Mouse (Mus musculus) thymus, postnatal 0 days (tissue): Measurements from ENCODE around the gene Olfr328. TPM values are rescaled to one million over a fixed set of nuclear protein-coding genes. Genes with fewer than 3 reads are reported as not detected.
A peak's percentile ranks its signal among the peaks of the same experiment; 100 is the strongest.
"Not testable (repeated sequence)": the region's sequence is repeated elsewhere in the genome, so short reads cannot be mapped to it uniquely, and the experiment has no call there.

Experiments used
- DNase-seq: peaks from one replicate; pipeline ENCODE4 v3.0.0-alpha.2; 2015; ENCODE audit warnings: low spot score
- polyA plus RNA-seq: library from polyadenylated mRNA; unstranded; fragments of >200 nt; fragmentation: Nextera tagmentation; extraction: Ambion mirVana; gene quantifications from 2 replicates; pipeline ENCODE4 v1.2.1, GENCODE M21; 2015

The Olfr328 gene
- 0.06 TPM in 1 of 2 replicates, not detected in the other for polyA plus RNA-seq

DNA sequence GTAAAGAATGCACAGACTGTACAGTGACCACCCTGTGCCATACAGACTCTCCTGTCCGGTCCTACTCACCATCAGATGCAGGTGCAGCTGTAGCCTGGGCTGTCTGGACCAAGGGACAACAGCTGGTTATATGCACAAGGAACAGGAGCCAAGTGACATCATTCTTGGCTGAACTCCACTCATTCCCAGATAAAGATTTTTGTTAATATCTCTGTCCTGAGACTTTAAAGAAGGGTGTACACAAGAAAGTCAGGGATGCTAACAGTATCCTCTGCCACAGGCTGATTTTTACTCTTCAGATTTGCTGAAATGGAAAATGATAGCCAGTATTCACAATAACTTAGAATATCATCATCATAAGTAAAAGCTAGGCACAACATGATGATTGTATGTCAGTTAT lies at the start of gene Olfr328:
Olfr328 (minus strand) TSS at position 101 of the 400 bp plus-strand sequence.
- no peak for DNase-seq

DNA sequence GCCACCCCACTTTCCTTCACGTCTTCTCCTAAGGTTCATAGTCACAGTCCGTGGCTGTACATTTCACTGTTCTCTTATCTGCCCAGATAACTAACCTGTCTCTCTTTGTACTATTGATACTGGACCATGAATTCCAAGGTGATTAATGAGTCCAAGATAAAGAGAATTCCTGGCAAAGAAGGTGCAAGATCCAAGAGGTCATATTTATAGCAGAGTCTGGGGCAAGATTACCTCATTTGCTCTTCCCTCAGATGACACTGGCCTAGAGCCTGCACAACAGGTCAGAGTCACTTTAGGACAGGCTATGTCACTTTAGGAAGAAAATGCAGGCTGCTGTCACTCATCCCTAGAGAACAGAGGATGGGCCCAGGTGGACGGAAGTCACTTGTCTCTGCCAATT lies 49.8 kb upstream of the Olfr328 start:
- no peak for DNase-seq

DNA sequence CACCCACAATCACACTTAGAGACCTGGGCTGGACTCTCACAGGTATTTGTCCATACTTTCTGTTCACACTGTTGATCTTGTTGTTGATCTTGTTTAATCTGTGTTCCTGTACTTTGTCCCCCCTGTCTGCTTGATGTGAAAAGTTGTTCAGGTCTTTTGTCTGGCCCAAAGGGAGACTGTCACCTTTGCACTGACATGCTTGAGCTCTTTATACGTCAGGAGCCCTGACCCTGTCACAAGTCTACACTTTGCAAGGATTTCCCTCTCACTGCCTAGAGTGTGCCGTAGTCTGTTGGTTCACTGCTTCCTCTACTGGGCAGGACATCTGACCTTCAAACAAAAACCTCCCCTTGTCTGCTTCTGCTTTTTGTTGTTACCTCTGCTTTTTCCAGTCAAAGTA lies 49.3 kb upstream of the Olfr328 start:
- no peak for DNase-seq

DNA sequence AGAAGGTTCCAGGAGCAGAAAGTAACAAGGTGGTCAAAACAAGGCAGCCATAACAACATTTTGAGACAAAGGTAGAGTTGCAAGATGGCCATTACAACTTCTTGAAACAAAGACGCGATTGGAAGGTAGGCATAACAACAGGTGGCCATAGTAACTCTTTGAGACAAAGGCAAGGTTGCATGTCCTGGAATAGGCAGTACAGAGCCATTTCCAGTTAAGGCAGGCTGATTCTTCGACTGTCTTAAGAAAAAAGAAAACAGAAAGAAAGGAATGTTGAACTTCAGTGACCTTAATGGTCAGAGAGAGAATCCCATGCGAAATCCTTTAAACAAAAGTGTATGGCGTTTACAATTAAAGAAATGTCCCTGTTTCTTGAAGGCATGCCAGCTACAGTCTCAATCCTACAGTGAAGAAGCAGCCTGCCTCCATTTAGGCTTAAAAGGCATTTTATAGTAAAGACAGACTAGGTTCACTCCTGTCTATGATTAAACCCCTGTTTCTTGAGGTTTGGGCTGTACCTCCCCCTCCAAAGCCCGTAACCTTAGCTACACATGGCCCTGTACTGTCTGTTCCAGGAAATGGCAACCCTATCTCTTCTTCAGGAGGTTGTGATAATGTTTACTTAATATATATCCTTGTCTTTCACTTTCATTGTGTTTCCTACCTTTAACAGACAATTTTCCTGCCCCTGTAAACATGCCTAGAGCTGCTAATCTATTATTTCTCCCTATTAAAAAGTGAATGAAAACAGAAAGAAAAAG lies 47.5 kb upstream of the Olfr328 start:
- DNase-seq = no peak

DNA sequence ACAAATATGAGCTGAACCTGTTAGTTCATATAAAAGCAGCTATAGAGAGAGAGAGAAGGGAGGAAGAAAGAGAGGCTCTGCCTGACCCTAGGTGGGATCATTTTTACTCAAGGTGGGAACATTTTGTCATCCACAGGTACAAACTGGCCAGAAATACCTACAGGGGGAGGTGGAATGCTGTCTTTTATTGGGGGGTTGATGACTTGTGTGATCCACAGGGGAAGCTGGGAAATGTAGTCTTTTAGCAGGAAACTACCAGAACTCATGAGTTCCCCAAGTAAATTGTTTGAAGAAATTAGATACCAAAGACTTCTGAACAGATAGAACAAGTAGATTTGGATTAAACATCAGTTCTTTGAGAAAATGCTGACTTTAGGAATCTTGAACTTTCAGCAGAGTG lies 46.6 kb upstream of the Olfr328 start:
- no peak for DNase-seq

DNA sequence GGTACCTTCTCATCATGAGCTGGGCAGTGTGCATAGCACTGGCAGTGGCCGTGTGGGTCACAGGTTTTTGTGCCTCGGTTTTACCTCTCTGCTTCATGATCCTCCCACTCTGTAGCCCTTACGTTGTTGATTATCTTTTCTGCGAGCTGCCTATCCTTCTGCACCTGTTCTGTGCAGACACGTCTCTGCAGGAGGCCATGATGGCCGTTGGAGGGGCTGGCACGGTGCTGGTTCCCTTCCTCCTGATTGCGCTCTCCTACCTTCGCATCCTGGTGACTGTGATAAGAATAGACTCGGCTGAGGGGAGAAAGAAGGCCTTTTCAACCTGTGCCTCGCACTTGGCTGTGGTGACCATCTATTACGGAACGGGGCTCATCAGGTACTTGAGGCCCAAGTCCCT lies 42.4 kb upstream of the Olfr328 start:
- DNase-seq = no peak

DNA sequence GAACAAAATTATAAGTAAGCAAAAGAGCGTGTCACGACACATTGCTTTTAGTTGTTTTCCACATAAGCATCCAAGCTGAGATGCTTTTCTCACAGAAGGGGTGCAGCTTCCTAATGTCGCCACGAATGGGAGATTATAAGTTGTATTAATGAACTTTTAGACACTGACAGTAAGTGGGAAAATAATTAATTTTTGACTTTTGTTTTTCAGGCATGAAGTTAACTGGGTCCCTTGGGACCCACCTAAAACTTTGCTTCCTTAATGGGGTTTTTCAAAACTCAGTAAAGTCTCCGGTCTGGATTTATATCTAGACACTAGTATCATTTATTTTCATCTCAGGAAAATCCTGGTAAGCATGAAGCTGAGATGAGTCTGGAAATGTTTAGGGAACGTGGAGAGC lies 39.4 kb upstream of the Olfr328 start, which contains the start of gene Olfr324:
Olfr324 (plus strand) TSS at position 301 of the 400 bp plus-strand sequence.
- DNase-seq = no peak

DNA sequence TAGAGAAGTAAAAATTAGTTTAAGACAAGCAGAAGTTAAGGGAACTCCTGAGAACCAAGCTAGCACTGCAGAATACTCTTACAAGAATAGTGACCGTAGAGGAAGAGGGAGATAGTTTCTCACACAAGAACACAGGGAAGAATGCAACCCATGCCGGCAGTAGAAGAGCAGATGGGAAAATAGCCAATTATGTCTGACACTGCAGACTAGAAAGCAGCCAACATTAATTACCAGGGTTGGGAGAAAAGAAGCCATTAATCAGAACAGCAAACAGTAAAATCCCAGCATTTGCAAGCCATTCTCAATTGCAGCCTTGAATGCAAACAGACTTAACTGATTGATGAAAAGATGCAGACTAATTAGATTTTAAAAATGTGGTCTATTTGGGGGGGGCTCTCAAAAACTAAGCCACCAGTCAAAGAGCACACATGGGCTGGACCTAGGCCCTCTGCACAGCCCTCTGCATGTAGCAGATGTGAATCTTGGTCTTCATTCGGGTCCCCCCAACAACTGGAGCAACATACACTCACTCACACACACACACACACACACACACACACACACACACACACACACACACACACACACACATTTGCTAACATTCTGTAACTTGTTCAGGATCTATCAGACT lies 33.3 kb upstream of the Olfr328 start:
- no peak for DNase-seq

DNA sequence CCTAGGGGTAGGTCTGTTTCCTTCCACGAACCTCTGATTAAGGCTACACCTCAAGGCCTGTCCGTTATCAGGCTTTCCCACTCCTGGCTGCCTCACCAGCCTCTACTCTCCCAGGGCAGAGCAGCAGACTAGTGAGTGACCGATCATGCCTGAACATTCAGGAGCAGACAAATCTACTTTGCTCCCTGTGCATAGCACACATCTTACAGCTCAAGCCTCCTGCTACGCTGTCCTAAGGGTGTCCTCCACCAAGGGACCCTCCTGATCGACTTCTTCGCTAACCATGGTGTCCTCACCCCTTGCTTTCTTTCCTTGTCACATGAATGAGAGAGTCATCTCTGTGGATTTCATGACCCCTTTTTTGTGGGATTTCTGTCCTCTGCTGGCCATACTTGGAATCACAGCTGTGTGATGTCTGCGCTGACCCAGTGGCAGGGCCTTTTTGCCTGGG lies 32.5 kb upstream of the Olfr328 start:
- DNase-seq = peak; percentile 12

DNA sequence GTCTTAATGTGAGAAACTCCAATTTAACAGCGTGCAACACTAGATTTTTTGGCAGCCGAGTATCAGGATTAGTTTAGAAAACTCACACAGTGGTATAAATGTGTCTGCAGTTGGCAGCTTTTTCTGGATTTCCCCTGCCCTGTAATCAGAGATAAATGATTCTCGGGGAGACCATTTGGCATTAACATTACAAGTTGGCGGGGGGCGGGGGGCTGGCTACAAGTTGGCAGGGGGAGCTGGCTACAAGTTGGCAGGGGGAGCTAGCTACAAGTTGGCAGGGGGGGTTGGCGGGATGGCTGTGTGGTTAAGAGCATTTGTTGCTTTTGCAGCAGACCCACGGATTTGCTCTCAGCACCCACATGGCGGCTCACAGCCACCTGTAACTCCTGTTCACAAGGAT lies 23.2 kb upstream of the Olfr328 start:
- no peak for DNase-seq

DNA sequence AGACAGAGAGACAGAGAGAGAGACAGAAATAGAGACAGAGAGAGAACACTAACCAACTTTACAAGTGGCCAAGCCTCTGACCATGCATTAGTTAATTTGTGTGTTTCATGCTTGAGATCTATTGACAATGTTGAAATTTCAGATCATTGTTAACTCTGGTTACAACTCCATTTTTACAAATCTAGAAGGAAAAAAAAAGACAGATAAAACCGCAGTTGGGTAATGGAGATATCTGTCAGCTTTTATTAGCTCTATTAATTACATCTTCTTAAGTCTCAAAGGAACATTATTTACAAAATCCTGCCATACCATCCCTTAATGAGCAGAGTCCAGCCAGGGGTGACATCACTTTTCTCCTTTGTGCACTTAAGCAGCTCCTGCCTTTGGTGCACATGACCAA lies 22.0 kb upstream of the Olfr328 start, which contains the start of gene Olfr325:
Olfr325 (plus strand) TSS at position 301 of the 400 bp plus-strand sequence.
- no peak for DNase-seq

DNA sequence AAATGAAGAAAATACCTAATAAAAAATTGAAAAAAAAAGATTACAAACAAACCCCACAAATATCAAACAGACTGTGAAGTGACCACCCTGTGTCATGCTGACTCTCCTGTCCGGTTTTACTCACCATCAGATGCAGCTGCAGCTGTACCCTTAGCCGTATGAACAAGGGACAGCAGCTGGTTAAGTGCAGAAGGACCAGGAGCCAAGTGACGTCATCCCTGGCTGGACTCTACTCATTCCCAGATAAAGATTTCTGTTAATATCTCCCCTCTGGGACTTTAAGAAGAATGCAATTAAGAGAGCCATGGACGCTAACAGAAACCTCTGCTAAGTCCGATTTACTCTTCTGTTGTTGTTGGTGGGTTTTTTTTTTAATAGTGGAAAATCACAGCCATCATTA lies 15.0 kb upstream of the Olfr328 start, which contains the start of gene Olfr224:
Olfr224 (minus strand) TSS at position 149 of the 400 bp plus-strand sequence.
- no peak for DNase-seq

DNA sequence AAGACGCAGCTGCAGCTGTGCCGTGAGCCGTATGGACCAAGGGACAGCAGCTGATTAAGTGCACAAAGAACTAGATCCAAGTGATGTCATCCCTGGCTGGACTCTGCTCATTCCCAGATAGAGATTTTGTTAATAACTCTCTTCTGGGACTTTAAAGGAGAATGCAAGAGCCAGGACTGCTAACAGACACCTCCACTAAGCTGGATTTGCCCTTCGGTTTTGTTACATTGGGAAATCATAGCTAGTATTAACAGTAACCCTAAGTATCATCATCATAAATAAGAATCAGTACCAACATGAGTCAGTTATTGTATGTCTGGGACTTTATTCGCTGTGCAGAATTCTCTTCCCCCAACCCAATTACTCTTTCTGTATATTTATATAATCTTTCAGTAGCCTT lies 9.1 kb downstream of the Olfr328 start, which contains the start of gene Olfr329-ps:
Olfr329-ps (minus strand) TSS at position 101 of the 400 bp plus-strand sequence.
- DNase-seq = no peak

DNA sequence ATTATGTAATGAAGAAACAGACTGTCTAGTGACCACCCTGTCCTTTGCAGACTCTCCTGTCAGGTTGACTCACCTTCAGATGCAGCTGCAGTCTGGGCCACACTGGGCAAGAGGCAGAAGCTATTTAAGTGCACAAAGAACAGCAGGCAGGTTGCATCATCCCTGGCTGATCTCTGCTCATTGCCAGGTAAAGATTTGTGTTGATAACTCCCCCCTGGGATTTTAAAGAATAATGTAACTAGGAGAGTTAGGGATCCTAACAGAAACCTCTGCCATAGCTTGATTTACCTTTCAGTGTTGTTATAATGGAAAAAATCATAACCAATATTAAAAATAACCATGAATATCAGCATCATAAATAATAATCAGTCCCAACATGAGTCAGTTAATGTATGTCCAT lies 20.7 kb downstream of the Olfr328 start, which contains the start of gene Olfr330:
Olfr330 (minus strand) TSS at position 101 of the 400 bp plus-strand sequence.
- DNase-seq = not testable (repeated sequence)

DNA sequence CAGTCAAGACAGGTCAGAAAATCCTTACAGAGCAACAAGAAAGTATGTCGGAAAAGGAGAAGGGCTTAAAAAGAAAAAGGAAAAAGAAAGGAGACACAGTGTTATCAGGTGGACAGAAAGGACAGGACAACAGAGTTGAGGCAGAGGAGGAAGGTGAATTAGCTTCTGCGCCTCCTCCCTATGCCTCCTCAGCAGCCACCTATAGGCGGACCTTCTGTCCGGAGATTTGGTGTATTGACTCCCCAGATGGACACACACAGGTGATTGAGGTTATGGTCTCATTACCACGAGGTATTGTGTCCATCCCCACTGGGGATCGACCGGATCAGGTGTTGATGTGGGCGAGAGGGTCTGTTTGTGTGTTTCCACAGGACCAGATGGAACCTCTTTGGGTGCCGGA lies 35.7 kb downstream of the Olfr328 start:
- not testable (repeated sequence) for DNase-seq

DNA sequence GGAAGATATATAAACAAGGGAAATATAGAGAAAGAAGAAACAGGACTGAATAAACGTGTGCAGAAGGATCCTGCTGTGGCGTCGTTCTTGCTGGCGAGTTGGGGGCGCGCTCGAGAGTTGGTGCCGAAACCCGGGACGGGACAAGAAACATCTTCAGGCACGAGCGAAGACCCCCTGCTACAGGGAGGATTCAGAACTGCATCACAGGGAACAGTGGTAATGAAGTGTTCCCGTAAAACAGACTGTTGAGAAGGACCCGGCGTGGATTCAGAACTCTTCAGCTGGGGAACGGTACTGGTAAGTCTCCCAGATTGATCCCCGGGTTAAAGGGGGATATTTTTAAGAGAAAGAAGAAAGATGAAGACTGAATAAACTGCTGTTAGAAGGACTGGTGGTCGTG lies 36.5 kb downstream of the Olfr328 start:
- not testable (repeated sequence) for DNase-seq

DNA sequence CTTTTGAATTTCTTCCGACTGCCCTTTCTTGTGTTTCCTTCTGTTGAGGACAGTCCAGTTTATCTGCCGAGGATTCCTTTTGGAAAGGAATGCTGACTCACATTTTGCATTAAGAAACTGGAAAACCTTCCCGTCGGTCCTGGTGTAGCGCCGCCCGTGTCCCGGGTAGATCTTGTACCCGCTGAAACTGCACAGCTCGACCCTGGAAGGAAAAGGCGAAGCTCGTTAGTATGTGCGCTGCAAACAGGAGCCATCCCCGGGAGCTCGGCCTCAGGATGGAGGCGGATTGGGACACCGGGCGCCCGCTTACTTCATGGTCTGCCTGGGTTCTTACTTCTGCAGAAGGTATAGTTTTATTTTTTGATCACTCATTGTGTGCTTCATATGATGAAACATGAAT lies 46.4 kb downstream of the Olfr328 start:
- DNase-seq = not testable (repeated sequence)

DNA sequence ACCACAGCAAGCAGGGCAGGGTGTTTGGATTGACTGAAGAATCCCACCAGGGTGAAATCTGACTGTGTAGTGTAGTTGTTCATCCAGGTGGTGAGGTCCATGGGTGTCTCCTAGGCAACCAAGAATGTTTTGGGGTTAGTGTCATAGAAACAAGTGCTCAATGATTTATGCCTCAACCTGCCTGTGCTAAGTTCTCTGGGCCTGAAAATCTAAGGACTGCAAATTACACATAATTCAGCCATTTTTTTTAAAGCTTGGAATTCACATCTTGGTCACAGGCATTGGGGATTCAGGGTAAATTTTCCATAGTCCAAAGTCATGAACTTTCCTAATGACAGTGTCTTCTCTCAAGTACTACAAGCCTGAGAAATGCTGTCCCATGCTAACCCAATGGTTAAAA lies 53.0 kb downstream of the Olfr328 start, which contains the start of gene Olfr331:
Olfr331 (minus strand) TSS at position 101 of the 400 bp plus-strand sequence.
- not testable (repeated sequence) for DNase-seq
